Mouse (Mus musculus) layer of hippocampus, adult 18-20 months (tissue): ENCODE results near the gene Gm10198. TPM values are rescaled to one million over a fixed set of nuclear protein-coding genes. Genes with fewer than 3 reads are reported as not detected.

Experiments
- total RNA-seq, 2 experiments: library from RNA; stranded (reverse); gene quantifications; 2 replicates each; pipeline ENCODE4 v1.2.3; 2021

Gm10198 gene
- total RNA-seq, 2 experiments from 2014 or later, result not detected

Other genes starting within 250 kb of the Gm10198 start
- gene Gpbp1, start 102.7 kb upstream of the Gm10198 start, total RNA-seq, result 10 to 100 TPM; 88.5 to 88.7 TPM
- gene Gm49496, start 42.8 kb upstream of the Gm10198 start, total RNA-seq, result not detected
- gene Mier3, start 88.2 kb downstream of the Gm10198 start, total RNA-seq, result 10 to 100 TPM; 27.6 to 28.0 TPM
- 10 to 100 TPM in 1 of 2 experiments, 1 to 10 TPM in 1; 9.4 to 10.1 TPM for gene Map3k1, start 216.2 kb downstream of the Gm10198 start, total RNA-seq